8 mouse cellular contexts compared by ENCODE assay signal in the genomic region with DNA sequence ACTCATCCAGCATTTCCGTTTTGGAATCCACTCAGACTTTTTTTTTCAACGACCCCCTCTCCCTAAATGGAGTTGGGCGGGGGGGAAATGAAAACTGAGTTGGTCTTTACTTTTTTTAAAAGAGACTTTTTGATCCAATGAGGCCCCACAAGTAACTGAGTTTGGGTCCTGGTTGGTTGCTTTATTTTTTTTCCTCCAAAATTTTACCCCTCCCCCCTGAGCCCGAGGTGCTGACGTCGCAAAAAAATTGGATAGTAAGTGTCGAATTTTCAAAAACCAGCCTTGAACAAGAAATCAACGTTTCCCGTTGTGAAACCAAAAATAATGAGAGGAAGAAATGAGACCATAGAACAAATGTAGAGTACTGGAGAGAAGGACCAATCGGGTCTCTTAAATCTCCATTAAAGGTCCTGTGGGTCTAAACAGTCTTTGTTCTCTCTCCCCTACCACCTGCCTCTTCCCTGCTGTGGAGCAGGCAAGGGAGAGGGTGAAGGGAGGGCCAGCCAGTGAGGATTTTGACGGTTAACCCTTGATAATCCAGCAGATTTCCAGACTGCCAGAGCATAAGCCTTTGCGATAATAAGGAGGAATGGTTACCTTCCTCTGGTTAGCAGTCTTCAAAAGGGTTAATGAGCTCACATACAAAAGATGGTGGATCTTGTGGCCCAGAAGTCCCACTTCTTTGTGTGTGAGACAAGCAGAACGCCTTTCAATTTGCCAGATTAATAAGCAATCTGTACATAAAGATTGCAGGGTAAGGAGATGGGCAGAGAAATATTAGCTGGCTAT. TPM values are rescaled to one million over a fixed set of nuclear protein-coding genes. Genes with fewer than 3 reads are reported as not detected.
DNase-seq lines count a peak whose midpoint lies in the region; ATAC-seq and TF ChIP-seq lines count a peak whose summit lies in the region.

No protein-coding gene starts in this region.

- ATAC-seq in erythroid progenitor cell, adult 5-6 weeks (replicated peaks; ENCODE audit: low FRiP score, poor library complexity, severe bottlenecking), result 0 out of 2 replicates have a peak, but pooled peaks have one; percentile 5
- peak; percentile 7 for ATAC-seq in hindbrain, embryonic 16.5 days
- ATAC-seq in limb, embryonic 12.5 days (ENCODE audit: insufficient number of reproducible peaks, insufficient read depth, low FRiP score, low TSS enrichment, low read depth), result no peak
- peak; percentile 4; the same call in 1 of the 2 replicates for ATAC-seq in midbrain, embryonic 15.5 days (replicated peaks)

- H3K36me3 ChIP-seq in hindbrain, embryonic 16.5 days (ENCODE audit: control insufficient read depth, insufficient read depth, low read length), result no peaks in the 10 kb centered on the region; the same call in 1 of the 2 replicates
- H3K36me3 ChIP-seq in limb, embryonic 12.5 days, result peaks cover 25% of the 10 kb centered on the region
- H3K36me3 ChIP-seq in midbrain, embryonic 15.5 days (replicated peaks), result 0 out of 2 replicates have a peak, but pooled peaks cover 5% of the 10 kb centered on the region

- H3K9ac ChIP-seq in hindbrain, embryonic 16.5 days (ENCODE audit: low read depth, low read length), result peak overlapping the region; percentile 88
- peak overlapping the region; percentile 94 for H3K9ac ChIP-seq in limb, embryonic 12.5 days (replicated peaks)
- peak overlapping the region; percentile 89 for H3K9ac ChIP-seq in midbrain, embryonic 15.5 days

- peaks cover 33% of the 10 kb centered on the region for H3K4me1 ChIP-seq in hindbrain, embryonic 16.5 days (ENCODE audit: control insufficient read depth, insufficient read depth, low read depth, low read length)
- peaks cover 26% of the 10 kb centered on the region for H3K4me1 ChIP-seq in limb, embryonic 12.5 days (replicated peaks)
- H3K4me1 ChIP-seq in midbrain, embryonic 15.5 days, result peaks cover 46% of the 10 kb centered on the region

- TF ChIP-seq CTCF in brain, embryonic 14.5 days (IDR thresholded peaks at IDR 0.05; ENCODE audit: borderline replicate concordance, extremely low read depth, insufficient read depth, insufficient read length), result no peak

- H3K4me3 ChIP-seq in hindbrain, embryonic 16.5 days (ENCODE audit: low read length), result peak overlapping the region; percentile 67
- peak overlapping the region; percentile 70 for H3K4me3 ChIP-seq in limb, embryonic 12.5 days (replicated peaks)
- peak overlapping the region; percentile 57 for H3K4me3 ChIP-seq in midbrain, embryonic 15.5 days

- no peak for TF ChIP-seq POLR2A in brain, embryonic 14.5 days (IDR thresholded peaks at IDR 0.05; ENCODE audit: borderline replicate concordance, extremely low read depth, insufficient read depth, insufficient read length, poor library complexity, severe bottlenecking)

- H3K27me3 ChIP-seq in hindbrain, embryonic 16.5 days (replicated peaks; ENCODE audit: control insufficient read depth, insufficient read depth, low read length), result no peaks in the 10 kb centered on the region
- no peaks in the 10 kb centered on the region for H3K27me3 ChIP-seq in limb, embryonic 12.5 days
- H3K27me3 ChIP-seq in midbrain, embryonic 15.5 days (replicated peaks), result no peaks in the 10 kb centered on the region

- H3K9me3 ChIP-seq in hindbrain, embryonic 16.5 days (ENCODE audit: control insufficient read depth, low read length), result no peaks in the 10 kb centered on the region
- no peaks in the 10 kb centered on the region for H3K9me3 ChIP-seq in limb, embryonic 12.5 days
- no peaks in the 10 kb centered on the region for H3K9me3 ChIP-seq in midbrain, embryonic 15.5 days

- peak; percentile 95 for DNase-seq in heart, adult 11 months
- no peak for DNase-seq in heart, postnatal 25 days (ENCODE audit: low spot score)
- peak; percentile 97 for DNase-seq in brain, embryonic 14.5 days (ENCODE audit: low read depth)
- DNase-seq in thymus, postnatal 0 days (ENCODE audit: low spot score), result peak; percentile 70

- peak overlapping the region; percentile 87 for H3K4me2 ChIP-seq in hindbrain, embryonic 16.5 days (ENCODE audit: low read length)
- peak overlapping the region; percentile 87 for H3K4me2 ChIP-seq in limb, embryonic 12.5 days
- peak overlapping the region; percentile 75 for H3K4me2 ChIP-seq in midbrain, embryonic 15.5 days

- peak overlapping the region; percentile 91 for H3K27ac ChIP-seq in hindbrain, embryonic 16.5 days (ENCODE audit: low read depth, low read length)
- peak overlapping the region; percentile 96 for H3K27ac ChIP-seq in limb, embryonic 12.5 days
- H3K27ac ChIP-seq in midbrain, embryonic 15.5 days, result peak overlapping the region; percentile 96

- WGBS in hindbrain, embryonic 16.5 days, result under 1% methylated on average over 13 of the region's 13 CpGs
- under 1% methylated on average over 13 of the region's 13 CpGs for WGBS in limb, embryonic 12.5 days
- under 1% methylated on average over 13 of the region's 13 CpGs for WGBS in midbrain, embryonic 15.5 days

- intact Hi-C loops in heart, postnatal 25 days (cut with DNase I), result loop anchor here (5.0 kb wide), 1 partner anchor 80 kb away; a partner anchor contains a TSS

RNA-seq across cellular contexts. Expression of a gene that starts 1.4 kb away (rescaled TPM):
- total RNA-seq in heart, postnatal 25 days (2021), result 10 to 100 TPM; 30.4 to 34.5 TPM
- polyA plus RNA-seq in brain, embryonic 14.5 days (2012; rRNA removed), result 52.8 and 60.8 TPM in 2 replicates
- 53.7 and 90.1 TPM in 2 replicates for total RNA-seq in erythroid progenitor cell, adult 5-6 weeks (2015; ENCODE audit: low replicate concordance)
- 67.5 and 87.5 TPM in 2 replicates for total RNA-seq in erythroid progenitor cell, adult 5-6 weeks (2017; ENCODE audit: low replicate concordance)
- polyA plus RNA-seq in hindbrain, embryonic 16.5 days (2015; fragmentation: Nextera tagmentation; extraction: Ambion mirVana), result 32.7 and 40.2 TPM in 2 replicates
- 50.4 and 50.7 TPM in 2 replicates for polyA plus RNA-seq in limb, embryonic 12.5 days (2016; fragmentation: Nextera tagmentation; extraction: Ambion mirVana)
- polyA plus RNA-seq in midbrain, embryonic 15.5 days (2015; fragmentation: Nextera tagmentation; extraction: Ambion mirVana), result 47.1 and 47.8 TPM in 2 replicates
- polyA plus RNA-seq in thymus, postnatal 0 days (2015; fragmentation: Nextera tagmentation; extraction: Ambion mirVana), result 35.6 and 36.0 TPM in 2 replicates

RNA-seq across cellular contexts. Expression of a gene that starts 1.5 kb away (rescaled TPM):
- total RNA-seq in heart, postnatal 25 days (2021), result 10 to 100 TPM; 51.7 to 55.3 TPM
- polyA plus RNA-seq in brain, embryonic 14.5 days (2012; rRNA removed), result 43.9 and 51.4 TPM in 2 replicates
- total RNA-seq in erythroid progenitor cell, adult 5-6 weeks (2015; ENCODE audit: low replicate concordance), result 16.9 and 18.0 TPM in 2 replicates
- 13.5 and 50.5 TPM in 2 replicates for total RNA-seq in erythroid progenitor cell, adult 5-6 weeks (2017; ENCODE audit: low replicate concordance)
- 59.6 and 67.4 TPM in 2 replicates for polyA plus RNA-seq in hindbrain, embryonic 16.5 days (2015; fragmentation: Nextera tagmentation; extraction: Ambion mirVana)
- polyA plus RNA-seq in limb, embryonic 12.5 days (2016; fragmentation: Nextera tagmentation; extraction: Ambion mirVana), result 61.2 and 66.8 TPM in 2 replicates
- polyA plus RNA-seq in midbrain, embryonic 15.5 days (2015; fragmentation: Nextera tagmentation; extraction: Ambion mirVana), result 49.3 and 54.2 TPM in 2 replicates
- polyA plus RNA-seq in thymus, postnatal 0 days (2015; fragmentation: Nextera tagmentation; extraction: Ambion mirVana), result 91.1 and 93.5 TPM in 2 replicates

RNA-seq across cellular contexts. Expression of a gene that starts 7.8 kb away (rescaled TPM):
- 1 to 10 TPM; 7.7 TPM for total RNA-seq in heart, postnatal 25 days (2021)
- 638 and 656 TPM in 2 replicates for polyA plus RNA-seq in brain, embryonic 14.5 days (2012; rRNA removed)
- 7.6 and 26.0 TPM in 2 replicates for total RNA-seq in erythroid progenitor cell, adult 5-6 weeks (2015; ENCODE audit: low replicate concordance)
- total RNA-seq in erythroid progenitor cell, adult 5-6 weeks (2017; ENCODE audit: low replicate concordance), result 3.0 and 4.0 TPM in 2 replicates
- polyA plus RNA-seq in hindbrain, embryonic 16.5 days (2015; fragmentation: Nextera tagmentation; extraction: Ambion mirVana), result 287 and 393 TPM in 2 replicates
- polyA plus RNA-seq in limb, embryonic 12.5 days (2016; fragmentation: Nextera tagmentation; extraction: Ambion mirVana), result 139 and 143 TPM in 2 replicates
- 482 and 507 TPM in 2 replicates for polyA plus RNA-seq in midbrain, embryonic 15.5 days (2015; fragmentation: Nextera tagmentation; extraction: Ambion mirVana)
- 16.4 and 17.5 TPM in 2 replicates for polyA plus RNA-seq in thymus, postnatal 0 days (2015; fragmentation: Nextera tagmentation; extraction: Ambion mirVana)

RNA-seq across cellular contexts. Expression of a gene that starts 20.4 kb away (rescaled TPM):
- total RNA-seq in heart, postnatal 25 days (2021), result 100 to 1,000 TPM; 112 to 116 TPM
- 83.5 and 92.4 TPM in 2 replicates for polyA plus RNA-seq in brain, embryonic 14.5 days (2012; rRNA removed)
- 37.7 and 68.5 TPM in 2 replicates for total RNA-seq in erythroid progenitor cell, adult 5-6 weeks (2015; ENCODE audit: low replicate concordance)
- 2.9 and 3.7 TPM in 2 replicates for total RNA-seq in erythroid progenitor cell, adult 5-6 weeks (2017; ENCODE audit: low replicate concordance)
- polyA plus RNA-seq in hindbrain, embryonic 16.5 days (2015; fragmentation: Nextera tagmentation; extraction: Ambion mirVana), result 67.4 and 77.4 TPM in 2 replicates
- 18.6 and 24.8 TPM in 2 replicates for polyA plus RNA-seq in limb, embryonic 12.5 days (2016; fragmentation: Nextera tagmentation; extraction: Ambion mirVana)
- 68.2 and 72.8 TPM in 2 replicates for polyA plus RNA-seq in midbrain, embryonic 15.5 days (2015; fragmentation: Nextera tagmentation; extraction: Ambion mirVana)
- polyA plus RNA-seq in thymus, postnatal 0 days (2015; fragmentation: Nextera tagmentation; extraction: Ambion mirVana), result 24.5 and 27.1 TPM in 2 replicates

RNA-seq across cellular contexts. Expression of a gene that starts 38.0 kb away (rescaled TPM):
- total RNA-seq in heart, postnatal 25 days (2021), result 10 to 100 TPM; 19.2 to 20.1 TPM
- polyA plus RNA-seq in brain, embryonic 14.5 days (2012; rRNA removed), result 66.0 and 71.9 TPM in 2 replicates
- 139 and 201 TPM in 2 replicates for total RNA-seq in erythroid progenitor cell, adult 5-6 weeks (2015; ENCODE audit: low replicate concordance)
- 73.1 and 118 TPM in 2 replicates for total RNA-seq in erythroid progenitor cell, adult 5-6 weeks (2017; ENCODE audit: low replicate concordance)
- 25.0 and 33.3 TPM in 2 replicates for polyA plus RNA-seq in hindbrain, embryonic 16.5 days (2015; fragmentation: Nextera tagmentation; extraction: Ambion mirVana)
- polyA plus RNA-seq in limb, embryonic 12.5 days (2016; fragmentation: Nextera tagmentation; extraction: Ambion mirVana), result 56.9 and 64.3 TPM in 2 replicates
- 36.3 and 40.4 TPM in 2 replicates for polyA plus RNA-seq in midbrain, embryonic 15.5 days (2015; fragmentation: Nextera tagmentation; extraction: Ambion mirVana)
- polyA plus RNA-seq in thymus, postnatal 0 days (2015; fragmentation: Nextera tagmentation; extraction: Ambion mirVana), result 48.9 and 50.6 TPM in 2 replicates
